Mouse (Mus musculus) limb, embryonic 15.5 days (tissue): ENCODE measurements around the gene Ptbp1. TPM values are rescaled to one million over a fixed set of nuclear protein-coding genes. Genes with fewer than 3 reads are reported as not detected.

Source experiments
- ATAC-seq: fragments of 200-750 bp; cut with Nextera tagmentation; 2 replicates; pipeline ENCODE4 v1.8.0; 2017; ENCODE audit warnings: low read depth, moderate TSS enrichment; ENCODE audit not compliant: insufficient number of reproducible peaks, low FRiP score, low TSS enrichment
- H3K27ac ChIP-seq: fragments of 300-500 bp; sonication (generic); 2 replicates; pipeline ENCODE4 v1.5.1; 2015; ENCODE audit warnings: moderate library complexity, mild to moderate bottlenecking, inconsistent platforms
- H3K27me3 ChIP-seq: fragments of 300-500 bp; sonication (generic); 2 replicates; pipeline ENCODE4 v1.6.1; 2015; ENCODE audit warnings: inconsistent platforms
- H3K36me3 ChIP-seq: fragments of 300-500 bp; sonication (generic); 2 replicates; pipeline ENCODE4 v1.6.1; 2015; ENCODE audit warnings: inconsistent platforms
- H3K4me1 ChIP-seq: fragments of 300-500 bp; sonication (generic); 2 replicates; pipeline ENCODE4 v1.6.1; 2015; ENCODE audit warnings: inconsistent platforms
- H3K4me2 ChIP-seq: fragments of 300-500 bp; sonication (generic); 2 replicates; pipeline ENCODE4 v1.6.1; 2015; ENCODE audit warnings: mild to moderate bottlenecking, inconsistent platforms
- H3K4me3 ChIP-seq: fragments of 300-500 bp; sonication (generic); 2 replicates; pipeline ENCODE4 v1.5.1; 2015; ENCODE audit warnings: mild to moderate bottlenecking, inconsistent platforms
- H3K9ac ChIP-seq: fragments of 300-500 bp; sonication (generic); 2 replicates; pipeline ENCODE4 v1.6.1; 2015; ENCODE audit warnings: inconsistent platforms
- H3K9me3 ChIP-seq: fragments of 300-500 bp; sonication (generic); 2 replicates; pipeline ENCODE4 v1.6.1; 2016; ENCODE audit warnings: inconsistent platforms
- WGBS: fragments of 180-500 bp; shearing (Covaris S2); methylation state at CpG from one replicate; pipeline ENCODE4 v1.1.7; 2015; 5-methylcytosine and 5-hydroxymethylcytosine counted together
- polyA plus RNA-seq: library from polyadenylated mRNA; unstranded; fragments of >200 nt; fragmentation: Nextera tagmentation; extraction: Ambion mirVana; gene quantifications from 2 replicates; pipeline ENCODE4 v1.2.1, GENCODE M21; 2015

Ptbp1 gene
- 301 and 303 TPM in 2 replicates for polyA plus RNA-seq

DNA sequence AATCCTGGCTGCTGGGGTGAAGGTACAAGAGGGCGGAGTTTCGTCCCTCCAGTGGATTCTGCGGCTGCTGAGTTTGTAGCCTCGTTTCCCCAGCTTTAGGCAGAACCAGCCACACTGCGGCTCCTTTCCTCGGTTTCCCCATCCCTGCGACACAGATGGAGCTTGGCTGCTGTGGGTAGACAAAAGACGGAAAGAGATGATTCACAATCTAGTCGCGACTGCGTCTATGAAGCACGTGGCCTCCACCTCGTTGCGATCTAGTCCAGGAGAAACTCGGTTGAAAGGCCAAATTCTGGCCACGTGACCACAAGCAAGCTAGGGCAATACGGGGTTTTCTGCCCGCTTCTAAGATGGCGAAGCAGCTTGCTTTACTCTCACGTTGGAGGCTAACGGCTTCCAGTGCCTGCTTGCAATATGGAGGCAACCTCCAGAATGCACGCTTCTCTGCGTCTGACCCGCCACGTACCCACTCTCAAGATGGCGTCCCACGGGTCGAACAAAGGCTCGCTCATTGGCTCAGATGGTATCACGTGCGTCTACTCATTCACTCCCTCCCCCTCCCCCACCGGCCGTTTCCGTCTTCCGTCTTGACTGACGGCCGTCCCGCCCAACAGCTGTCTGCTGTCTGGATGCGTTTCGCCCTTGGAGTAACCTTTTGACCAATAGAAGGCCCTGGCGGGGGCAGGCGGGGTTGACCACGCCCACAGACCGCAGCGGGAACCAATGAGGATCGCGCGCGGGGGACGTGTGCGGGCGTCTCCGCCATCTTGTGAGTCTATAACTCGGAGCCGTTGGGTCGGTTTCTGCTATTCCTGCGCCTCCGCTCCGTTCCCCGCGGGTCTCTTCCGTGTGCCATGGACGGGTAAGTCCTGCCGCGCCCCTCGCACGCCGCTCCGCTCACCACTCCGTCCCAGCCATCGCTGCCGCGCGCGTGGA, at the start of gene Ptbp1:
Gene Ptbp1 (plus strand): TSS at position 568 of the 936 bp plus-strand sequence.
- H3K27ac ChIP-seq = peak within 1 kb of the TSS; percentile 100
- peak within 1 kb of the TSS; percentile 96 for H3K4me3 ChIP-seq
- H3K4me2 ChIP-seq = peak within 1 kb of the TSS; percentile 82
- WGBS = under 1% methylated on average over 75 of the region's 75 CpGs
- peaks cover 50% of the 10 kb centered on the region for H3K4me1 ChIP-seq
- no peaks in the 10 kb centered on the region for H3K27me3 ChIP-seq
- H3K9me3 ChIP-seq = no peaks in the 10 kb centered on the region
- peak; percentile 93 for ATAC-seq
- peak within 1 kb of the TSS; percentile 95 for H3K9ac ChIP-seq
- H3K36me3 ChIP-seq = peaks cover 24% of the 10 kb centered on the region

DNA sequence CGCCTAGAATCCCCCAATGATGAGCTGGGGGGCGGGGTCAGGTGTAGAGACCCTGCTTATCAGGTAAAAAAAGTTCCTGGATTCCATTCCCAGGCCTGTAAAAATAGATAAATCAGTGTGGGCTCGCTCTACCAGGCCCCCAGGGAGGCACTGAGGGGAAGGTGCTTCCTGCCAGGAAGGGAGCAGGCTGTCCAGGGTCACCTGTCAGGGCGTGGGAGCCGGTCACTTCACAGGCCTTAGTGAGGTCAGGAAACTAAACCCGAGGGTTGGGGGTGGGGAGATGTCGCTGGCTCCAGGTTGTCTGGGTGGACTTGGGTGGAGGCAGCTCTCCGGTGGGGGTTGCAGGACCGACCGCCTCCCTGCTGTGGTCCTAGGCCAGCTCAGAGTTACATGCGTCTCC, 48.6 kb upstream of the Ptbp1 start:
- Histone ChIP-seq H3K27ac (no peak overlapping the region), H3K9me3 (no peaks in the 10 kb centered on the region), H3K9ac (no peak overlapping the region), H3K4me3 (no peak overlapping the region), H3K4me1 (peaks cover 46% of the 10 kb centered on the region), H3K27me3 (no peaks in the 10 kb centered on the region), H3K4me2 (no peak overlapping the region), H3K36me3 (peaks cover 16% of the 10 kb centered on the region)
- ATAC-seq = no peak
- 57% methylated on average over 11 of the region's 11 CpGs for WGBS

DNA sequence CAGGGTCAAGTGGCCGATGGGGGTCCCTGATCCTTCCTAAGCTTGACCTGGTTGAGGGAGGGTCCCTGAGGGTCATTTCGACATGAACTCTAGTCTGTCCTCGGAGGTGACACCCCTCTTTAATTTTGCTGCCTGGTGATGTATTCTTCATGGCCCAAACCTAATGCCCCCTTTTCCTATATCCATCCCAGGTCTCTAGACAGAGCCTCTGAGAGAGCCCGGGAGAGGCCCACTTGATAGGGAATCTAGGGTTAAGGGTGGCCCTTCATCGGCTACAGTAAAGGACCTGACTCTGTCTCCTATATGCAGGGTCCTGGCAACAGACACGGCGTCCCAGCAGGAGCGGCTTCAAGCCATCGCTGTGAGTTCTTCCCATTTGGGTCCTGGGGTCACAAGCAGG, 47.9 kb upstream of the Ptbp1 start:
- WGBS = 90% methylated on average over 9 of the region's 9 CpGs
- no peaks in the 10 kb centered on the region for H3K27me3 ChIP-seq
- peaks cover 23% of the 10 kb centered on the region for H3K36me3 ChIP-seq
- no peaks in the 10 kb centered on the region for H3K9me3 ChIP-seq
- ATAC-seq = no peak
- H3K27ac ChIP-seq = no peak overlapping the region
- H3K4me2 ChIP-seq = no peak overlapping the region
- peaks cover 46% of the 10 kb centered on the region for H3K4me1 ChIP-seq
- H3K4me3 ChIP-seq = no peak overlapping the region
- no peak overlapping the region for H3K9ac ChIP-seq

GRCm38 (mm10) chr10:79806972-79807371, 47.3 kb upstream of the Ptbp1 start:
- H3K4me3 ChIP-seq = no peak overlapping the region
- H3K9me3 ChIP-seq = no peaks in the 10 kb centered on the region
- H3K27me3 ChIP-seq = no peaks in the 10 kb centered on the region
- H3K9ac ChIP-seq = no peak overlapping the region
- H3K4me2 ChIP-seq = no peak overlapping the region
- H3K36me3 ChIP-seq = peaks cover 28% of the 10 kb centered on the region
- WGBS = 77% methylated on average over 10 of the region's 10 CpGs
- no peak; the same call in 1 of the 2 replicates for ATAC-seq
- no peak overlapping the region for H3K27ac ChIP-seq
- H3K4me1 ChIP-seq = peaks cover 44% of the 10 kb centered on the region

DNA sequence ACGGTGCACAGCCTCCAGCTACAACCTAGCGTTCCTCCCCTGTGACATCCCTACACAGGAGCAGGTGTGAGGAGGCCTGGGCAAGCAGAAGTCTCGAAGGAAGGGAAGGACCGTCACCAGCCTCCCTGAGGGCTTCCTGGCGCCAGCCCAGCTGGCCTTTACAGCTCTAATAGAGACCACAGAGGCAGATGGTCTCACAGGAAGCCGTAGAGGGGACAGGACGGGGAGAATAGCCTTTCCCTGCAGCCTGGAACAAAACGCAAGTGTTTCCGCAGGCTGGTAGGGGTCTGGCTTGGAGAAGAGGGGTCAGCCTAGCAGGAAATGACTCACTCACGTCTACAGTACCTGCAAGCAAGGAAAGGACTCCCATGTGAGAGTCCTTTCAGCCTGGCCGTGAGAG, 46.4 kb upstream of the Ptbp1 start:
- no peaks in the 10 kb centered on the region for H3K9me3 ChIP-seq
- H3K27ac ChIP-seq = peak overlapping the region; percentile 18; the same call in 1 of the 2 replicates
- no peaks in the 10 kb centered on the region for H3K27me3 ChIP-seq
- H3K4me3 ChIP-seq = no peak overlapping the region
- peaks cover 38% of the 10 kb centered on the region for H3K4me1 ChIP-seq
- peaks cover 28% of the 10 kb centered on the region for H3K36me3 ChIP-seq
- WGBS = 42% methylated on average over 11 of the region's 11 CpGs
- ATAC-seq = no peak
- no peak overlapping the region for H3K4me2 ChIP-seq
- H3K9ac ChIP-seq = no peak overlapping the region

- peaks cover 28% of the 10 kb centered on the region for H3K36me3 ChIP-seq
- peaks cover 29% of the 10 kb centered on the region for H3K4me1 ChIP-seq
- ATAC-seq = no peak
- WGBS = 81% methylated on average over 11 of the region's 11 CpGs
- no peaks in the 10 kb centered on the region for H3K9me3 ChIP-seq
- H3K4me3 ChIP-seq = no peak overlapping the region
- H3K9ac ChIP-seq = no peak overlapping the region
- no peak overlapping the region for H3K27ac ChIP-seq
- no peaks in the 10 kb centered on the region for H3K27me3 ChIP-seq
- no peak overlapping the region for H3K4me2 ChIP-seq
Measured at GRCm38 (mm10) chr10:79808728-79809127, 45.5 kb upstream of the Ptbp1 start.

GRCm38 (mm10) chr10:79811736-79812637, 42.2 kb upstream of the Ptbp1 start:
- Histone ChIP-seq H3K4me1 (peaks cover 14% of the 10 kb centered on the region; the same call in 1 of the 2 replicates), H3K4me2 (no peak overlapping the region), H3K36me3 (peaks cover 49% of the 10 kb centered on the region), H3K9me3 (no peaks in the 10 kb centered on the region), H3K27ac (no peak overlapping the region), H3K4me3 (no peak overlapping the region), H3K9ac (no peak overlapping the region), H3K27me3 (no peaks in the 10 kb centered on the region)
- 32% methylated on average over 15 of the region's 15 CpGs for WGBS
- 0 out of 2 replicates have a peak, but pooled peaks have one; percentile 35 for ATAC-seq

DNA sequence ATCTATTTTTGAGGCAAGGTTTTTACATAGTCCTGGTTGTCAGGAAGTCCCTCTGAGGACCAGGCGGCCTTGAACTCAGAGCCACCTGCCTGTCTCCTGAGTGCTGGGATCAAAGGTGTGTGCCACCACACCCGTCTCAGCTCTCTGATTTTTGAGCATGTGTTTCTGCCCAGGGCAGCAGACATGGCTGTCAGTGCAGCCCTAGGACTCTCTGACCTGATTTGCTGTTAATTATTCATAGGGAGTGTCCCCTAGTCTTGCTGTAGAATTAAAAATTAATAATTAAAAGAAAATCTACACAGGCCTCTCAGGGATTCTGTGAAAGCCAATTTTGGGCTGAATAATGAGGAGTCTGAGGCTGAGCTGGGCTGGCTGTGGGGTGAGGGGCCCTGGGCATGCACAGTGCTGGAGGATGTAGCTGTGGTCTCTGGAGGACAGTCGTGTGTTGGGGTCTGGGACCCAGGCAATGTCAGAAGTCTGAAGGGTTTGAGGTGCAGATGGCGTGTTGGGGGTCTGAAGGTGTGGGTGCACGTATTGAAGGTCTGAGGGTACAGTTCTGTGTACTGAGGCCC, 39.9 kb upstream of the Ptbp1 start:
- no peak overlapping the region for H3K9ac ChIP-seq
- 0 out of 2 replicates have a peak, but pooled peaks cover 3% of the 10 kb centered on the region for H3K4me1 ChIP-seq
- H3K9me3 ChIP-seq = no peaks in the 10 kb centered on the region
- WGBS = 85% methylated on average over 5 of the region's 5 CpGs
- H3K4me2 ChIP-seq = no peak overlapping the region
- no peak overlapping the region for H3K27ac ChIP-seq
- H3K36me3 ChIP-seq = peaks cover 54% of the 10 kb centered on the region
- no peak overlapping the region for H3K4me3 ChIP-seq
- no peak for ATAC-seq
- H3K27me3 ChIP-seq = no peaks in the 10 kb centered on the region

DNA sequence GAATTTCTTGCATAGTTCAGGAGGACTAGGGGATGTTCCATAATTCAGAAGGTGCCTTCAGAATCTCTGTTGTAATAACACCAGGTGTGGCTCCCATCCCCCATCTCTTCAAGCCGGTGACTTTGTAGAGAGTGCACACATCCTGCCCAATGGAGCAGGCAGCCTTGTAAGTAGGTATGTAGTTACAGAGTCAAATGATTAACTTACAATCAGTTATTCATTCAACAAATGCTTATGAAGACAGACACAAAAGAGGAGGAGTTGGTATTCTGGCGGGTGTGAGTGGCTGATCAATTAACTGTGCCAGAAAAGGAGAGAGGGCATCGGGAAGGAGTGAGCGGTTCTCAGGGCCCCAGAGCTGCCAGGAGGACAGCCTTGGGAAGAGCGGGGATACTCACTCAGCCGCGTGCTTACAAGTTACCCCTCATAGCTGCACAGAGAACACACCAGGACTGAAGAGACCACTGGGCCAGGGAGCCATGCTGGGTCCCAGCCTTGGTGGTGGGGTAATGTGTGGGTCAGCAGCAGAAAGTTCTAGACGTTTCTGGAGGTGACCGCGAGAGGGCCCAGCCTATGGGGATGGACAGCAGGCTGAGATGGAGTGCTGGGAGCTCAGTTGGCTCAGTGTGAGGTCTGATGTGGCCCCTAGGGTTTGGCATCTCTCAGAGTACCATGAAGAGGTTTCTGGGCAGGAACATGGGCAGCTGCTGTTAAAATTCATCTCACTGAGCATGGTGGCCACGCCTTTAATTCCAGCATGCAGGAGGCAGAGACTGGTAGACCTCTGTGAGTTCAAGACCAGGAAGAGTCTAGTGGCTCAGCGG, 38.3 kb upstream of the Ptbp1 start:
- Histone ChIP-seq H3K4me2 (no peak overlapping the region), H3K4me3 (no peak overlapping the region), H3K27me3 (no peaks in the 10 kb centered on the region), H3K36me3 (peaks cover 58% of the 10 kb centered on the region), H3K9ac (no peak overlapping the region), H3K9me3 (no peaks in the 10 kb centered on the region), H3K27ac (no peak overlapping the region), H3K4me1 (0 out of 2 replicates have a peak, but pooled peaks cover 7% of the 10 kb centered on the region)
- WGBS = 89% methylated on average over 12 of the region's 12 CpGs
- no peak for ATAC-seq

GRCm38 (mm10) chr10:79817111-79817510, 37.1 kb upstream of the Ptbp1 start:
- no peak overlapping the region for H3K9ac ChIP-seq
- H3K27ac ChIP-seq = no peak overlapping the region
- H3K9me3 ChIP-seq = no peaks in the 10 kb centered on the region
- 67% methylated on average over 2 of the region's 2 CpGs for WGBS
- peaks cover 7% of the 10 kb centered on the region for H3K4me1 ChIP-seq
- H3K36me3 ChIP-seq = peaks cover 50% of the 10 kb centered on the region
- H3K27me3 ChIP-seq = no peaks in the 10 kb centered on the region
- no peak overlapping the region for H3K4me3 ChIP-seq
- H3K4me2 ChIP-seq = no peak overlapping the region
- ATAC-seq = no peak

GRCm38 (mm10) chr10:79818225-79818624, 36.0 kb upstream of the Ptbp1 start:
- no peak overlapping the region for H3K4me3 ChIP-seq

More at GRCm38 (mm10) chr10:79818225-79818624, 36.0 kb upstream of the Ptbp1 start:
- no peak for ATAC-seq
- H3K27ac ChIP-seq = peak overlapping the region; percentile 54; the same call in 1 of the 2 replicates
- H3K4me2 ChIP-seq = no peak overlapping the region
- H3K9me3 ChIP-seq = no peaks in the 10 kb centered on the region
- H3K9ac ChIP-seq = no peak overlapping the region
- WGBS = 74% methylated on average over 4 of the region's 4 CpGs
- peaks cover 50% of the 10 kb centered on the region for H3K36me3 ChIP-seq
- peaks cover 17% of the 10 kb centered on the region for H3K4me1 ChIP-seq
- H3K27me3 ChIP-seq = no peaks in the 10 kb centered on the region
